Mouse (Mus musculus) hindlimb bud, embryonic 11.5 days (tissue): Measurements from ENCODE around the gene Tmie.

Experiments used
- DNase-seq: peaks from one replicate; pipeline ENCODE4 v3.0.0-alpha.2; 2012; ENCODE audit warnings: low read depth, low spot score; ENCODE audit errors: extremely low spot score

Tmie gene

GRCm38 (mm10) chr9:110879998-110880561, at the start of gene Tmie:
Tmie (minus strand) TSS chr9:110880113.
- no peak for DNase-seq

GRCm38 (mm10) chr9:110922759-110923158, 42.8 kb upstream of the Tmie start:
- no peak for DNase-seq

- DNase-seq: no peak
Measured at GRCm38 (mm10) chr9:110920665-110921419, 40.9 kb upstream of the Tmie start.

GRCm38 (mm10) chr9:110916786-110917185, 36.9 kb upstream of the Tmie start, which contains the start of gene Fam240a:
Fam240a (minus strand) TSS chr9:110916861.
- no peak for DNase-seq

- no peak for DNase-seq
Measured at GRCm38 (mm10) chr9:110915466-110915865, 35.6 kb upstream of the Tmie start.

- DNase-seq: no peak
Measured at GRCm38 (mm10) chr9:110914631-110915236, 34.8 kb upstream of the Tmie start.

- DNase-seq: no peak
Measured at GRCm38 (mm10) chr9:110909371-110909967, 29.6 kb upstream of the Tmie start.

- no peak for DNase-seq
Measured at GRCm38 (mm10) chr9:110908631-110909016, 28.7 kb upstream of the Tmie start.

- DNase-seq: no peak
Measured at GRCm38 (mm10) chr9:110907838-110908630, 28.1 kb upstream of the Tmie start.

GRCm38 (mm10) chr9:110907201-110907837, 27.4 kb upstream of the Tmie start:
- no peak for DNase-seq

GRCm38 (mm10) chr9:110902271-110902670, 22.4 kb upstream of the Tmie start:
- no peak for DNase-seq

- no peak for DNase-seq
Measured at GRCm38 (mm10) chr9:110901204-110901603, 21.3 kb upstream of the Tmie start.

- DNase-seq: no peak
Measured at GRCm38 (mm10) chr9:110899451-110900008, 19.6 kb upstream of the Tmie start.

- no peak for DNase-seq
Measured at GRCm38 (mm10) chr9:110896595-110896994, 16.7 kb upstream of the Tmie start.

- DNase-seq: no peak
Measured at GRCm38 (mm10) chr9:110895994-110896393, 16.1 kb upstream of the Tmie start.

- DNase-seq: no peak
Measured at GRCm38 (mm10) chr9:110895507-110895906, 15.6 kb upstream of the Tmie start.

GRCm38 (mm10) chr9:110893429-110893828, 13.5 kb upstream of the Tmie start:
- no peak for DNase-seq

- no peak for DNase-seq
Measured at GRCm38 (mm10) chr9:110892552-110892951, 12.6 kb upstream of the Tmie start.

- DNase-seq: no peak
Measured at GRCm38 (mm10) chr9:110891077-110891828, 11.3 kb upstream of the Tmie start.
